Mouse (Mus musculus) kidney, adult 11 months (tissue): Measurements from ENCODE around the gene Glb1l.
"Not testable (repeated sequence)": the region's sequence is repeated elsewhere in the genome, so short reads cannot be mapped to it uniquely, and the experiment has no call there.

Experiments used
- DNase-seq: peaks from one replicate; pipeline ENCODE4 v3.0.0; 2022

Gene Glb1l

DNA sequence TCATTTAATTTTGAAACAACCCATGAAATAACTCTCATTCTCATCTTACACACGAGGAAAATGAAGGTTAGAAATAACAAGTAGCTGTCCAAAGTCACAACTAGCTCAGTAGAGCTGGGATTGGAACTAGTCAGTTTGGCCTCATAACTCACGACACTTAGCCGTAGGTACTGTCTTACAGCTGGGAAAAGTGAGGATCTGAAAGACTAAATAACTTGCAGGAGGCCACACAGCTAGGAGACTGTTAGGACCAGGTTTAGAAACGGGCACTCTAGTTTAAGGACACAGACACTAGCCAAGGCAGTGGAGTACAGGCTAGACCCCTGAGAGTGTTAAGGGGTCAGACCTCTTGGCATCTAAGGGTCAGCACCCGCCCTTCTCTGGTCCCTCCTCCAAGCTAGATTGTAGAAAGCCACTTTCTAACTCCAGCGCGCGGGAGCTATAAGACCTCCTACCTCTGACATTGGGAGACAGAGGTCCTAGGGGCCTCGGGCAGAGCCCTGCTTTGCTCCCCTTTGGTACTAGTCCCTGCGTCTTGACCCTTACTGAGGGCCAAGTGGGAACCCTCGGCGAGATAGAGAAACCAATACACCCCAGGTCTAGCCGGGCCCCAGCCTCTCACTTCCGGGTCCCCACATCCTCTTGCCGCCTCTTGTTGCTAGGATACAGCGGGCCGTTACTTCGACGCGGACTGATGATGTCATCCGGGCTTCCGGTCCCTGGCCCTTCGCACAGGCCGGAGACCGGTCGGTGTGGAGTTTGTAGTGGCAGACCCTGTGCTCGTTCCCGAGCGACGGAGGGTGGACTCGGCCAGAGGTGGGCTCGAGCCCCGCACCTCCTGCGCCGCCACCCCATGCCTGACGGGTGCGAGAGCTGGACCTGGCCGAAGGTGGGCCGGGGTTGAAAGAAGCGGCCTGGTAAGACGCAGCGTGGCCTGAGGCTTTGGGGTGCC is at the start of gene Glb1l, which contains the start of gene Stk16:
Glb1l (minus strand) TSS at position 678 of the 952 bp plus-strand sequence.
Stk16 (plus strand) TSS at position 703 of the 952 bp plus-strand sequence.
- DNase-seq, result peak; percentile 95

DNA sequence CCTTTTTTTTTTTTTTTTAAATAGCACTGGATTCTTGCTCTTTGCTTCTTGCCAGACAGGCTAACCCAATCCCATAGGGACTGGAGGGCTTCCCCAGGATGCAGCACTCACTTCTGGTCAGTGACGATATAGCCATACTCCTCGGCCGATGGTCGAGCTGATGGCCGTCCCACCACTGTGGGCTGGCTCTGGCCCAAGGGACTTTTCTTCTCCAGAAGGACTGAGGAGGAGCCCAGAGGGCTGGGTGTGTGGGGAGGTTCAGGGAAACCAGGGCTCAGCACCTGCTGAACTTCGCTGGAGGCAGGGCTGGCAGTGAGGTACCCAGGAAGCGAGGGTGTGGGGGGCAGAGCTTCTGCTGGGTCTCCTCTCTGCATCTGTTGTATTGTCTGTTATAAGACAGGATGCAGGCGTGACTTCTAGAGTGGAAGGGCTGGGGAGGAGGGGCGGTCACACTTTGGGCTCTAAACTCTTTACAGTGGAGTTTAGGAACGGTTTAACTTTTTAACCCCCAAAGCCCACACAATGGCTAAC is 45.0 kb upstream of the Glb1l start:
- no peak for DNase-seq

DNA sequence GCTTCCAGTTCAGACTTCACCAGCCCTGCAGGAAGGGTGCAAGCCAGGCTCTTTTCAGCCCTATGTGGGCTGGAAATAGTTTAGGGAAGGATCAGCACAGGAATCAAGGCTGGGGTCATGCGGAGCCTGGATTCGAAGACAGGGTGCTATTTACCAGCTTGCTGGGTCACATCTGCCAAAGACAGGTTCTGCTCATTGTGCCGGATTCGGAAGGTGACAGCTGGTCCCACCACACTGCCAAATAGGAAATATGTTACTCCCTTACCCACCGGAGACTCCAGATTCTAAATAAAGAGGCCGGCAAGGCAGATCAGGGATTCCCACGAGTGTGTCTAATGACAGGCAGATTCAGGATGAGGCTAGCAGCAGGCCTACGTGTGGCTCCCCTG is 44.0 kb upstream of the Glb1l start:
- DNase-seq, result no peak

DNA sequence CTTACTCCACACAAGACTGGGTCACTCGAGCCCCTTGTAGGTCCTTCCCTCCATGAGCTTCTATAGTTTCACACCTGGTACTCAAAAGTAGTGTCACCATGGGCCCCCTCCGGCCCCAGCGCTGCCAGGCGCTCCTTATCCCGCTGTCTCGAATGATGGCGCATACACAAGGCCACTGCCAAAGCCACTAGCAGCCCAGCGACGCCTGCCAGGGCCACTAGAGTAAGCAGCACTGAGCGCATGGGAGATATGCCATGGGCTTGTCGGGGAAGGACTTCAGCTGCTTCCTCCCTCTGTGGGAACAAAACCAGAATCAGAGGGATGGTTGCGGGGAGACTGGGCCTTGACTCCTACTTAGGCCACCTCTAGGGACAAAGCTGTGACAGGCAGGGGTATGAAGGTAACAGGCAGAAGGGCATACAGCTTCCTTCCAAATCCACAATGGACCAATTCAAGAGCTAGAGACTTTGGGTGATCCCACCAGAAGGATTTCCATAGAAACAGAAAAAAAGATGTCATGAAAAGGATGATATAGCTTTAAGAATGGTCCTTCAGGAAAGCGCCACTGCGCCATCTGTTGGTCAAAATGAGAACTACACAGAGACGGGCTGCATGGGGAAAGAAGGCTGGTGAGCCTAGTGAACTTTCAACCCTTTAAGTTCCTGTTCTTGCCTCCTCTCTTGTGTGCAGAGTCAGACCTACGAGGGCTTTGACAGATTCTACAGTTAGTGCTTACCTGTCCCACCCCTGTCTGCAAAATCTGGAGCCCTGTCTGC is 43.4 kb upstream of the Glb1l start:
- peak; percentile 66 for DNase-seq

DNA sequence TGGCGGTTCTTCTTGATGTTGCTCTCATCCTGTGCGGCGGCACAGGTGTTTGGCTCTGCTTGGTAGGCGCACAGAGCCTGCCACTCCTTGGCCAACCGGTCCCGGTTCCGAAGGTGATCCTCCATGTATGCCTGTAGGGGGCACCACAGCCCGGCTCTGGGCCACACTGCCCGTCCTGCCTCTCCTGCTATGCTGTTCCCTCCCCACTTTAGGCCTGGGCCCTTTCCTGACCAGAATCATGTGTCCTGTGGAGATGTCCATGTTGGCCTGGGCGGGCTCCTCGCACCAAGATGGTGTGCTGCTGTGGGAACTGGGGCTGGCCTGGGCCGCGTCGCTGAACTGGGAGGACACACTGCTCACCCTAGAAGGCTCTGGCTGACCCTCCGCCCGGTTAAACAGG is 42.4 kb upstream of the Glb1l start:
- DNase-seq, result no peak

DNA sequence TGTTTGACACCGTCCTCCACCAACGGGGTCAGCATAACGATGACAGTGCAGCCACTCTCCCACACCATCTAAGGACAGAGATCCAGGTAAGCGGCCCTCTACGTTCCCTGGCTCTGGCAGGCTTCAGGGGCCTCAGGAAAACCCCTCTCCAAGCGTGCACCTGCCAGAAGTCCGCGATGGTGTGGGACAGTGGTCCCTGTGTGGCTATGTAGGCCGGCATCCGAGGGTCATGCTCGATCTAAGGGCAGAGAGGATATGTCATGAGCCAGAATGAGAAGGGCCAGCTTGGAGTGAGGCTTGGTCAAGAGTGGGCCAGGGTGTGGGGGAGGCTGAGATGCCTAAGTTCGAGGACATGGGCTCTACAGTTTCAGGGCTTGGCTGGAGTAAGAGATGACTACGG is 41.7 kb upstream of the Glb1l start:
- no peak for DNase-seq

DNA sequence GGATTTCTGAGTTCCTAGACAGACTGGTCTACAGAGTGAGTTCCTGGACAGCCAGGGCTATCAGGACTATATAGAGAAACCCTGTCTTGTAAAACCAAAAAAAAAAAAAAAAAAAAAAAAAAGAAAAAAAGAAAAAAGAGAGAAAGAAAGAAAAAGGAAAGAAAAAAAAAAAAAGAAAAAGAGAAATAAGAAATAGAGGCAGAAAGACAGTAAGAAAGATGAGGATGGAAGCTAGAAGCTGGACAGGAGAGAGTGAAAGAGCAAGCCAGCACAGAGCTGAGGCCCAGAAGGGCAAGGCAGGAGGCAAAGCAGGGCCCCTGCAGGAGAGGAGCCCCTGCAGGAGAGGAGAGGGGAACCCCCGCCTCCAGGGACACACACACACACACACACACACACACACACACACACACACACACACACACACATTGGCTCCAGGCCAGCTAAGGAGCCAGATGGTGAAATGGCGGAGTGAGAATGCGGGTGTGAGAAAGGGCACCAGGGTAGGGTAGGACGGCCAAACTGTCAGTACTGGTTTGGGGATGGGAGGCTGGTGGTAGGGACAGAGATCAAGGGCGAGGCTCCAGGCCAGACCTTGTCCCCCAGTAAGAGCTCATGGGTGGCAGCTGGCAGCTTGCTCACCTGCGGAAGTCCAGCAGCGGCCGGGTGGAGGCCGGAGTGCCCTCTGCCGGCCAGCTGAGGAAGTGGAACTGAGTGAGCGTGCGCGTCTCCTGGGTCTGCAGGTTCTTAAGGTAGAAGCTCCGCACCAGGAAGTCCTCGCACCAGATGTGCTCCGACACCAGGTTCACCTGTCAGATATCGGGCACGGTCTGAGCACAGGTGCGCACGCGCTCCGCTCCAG is 40.7 kb upstream of the Glb1l start:
- DNase-seq, result peak; percentile 91

DNA sequence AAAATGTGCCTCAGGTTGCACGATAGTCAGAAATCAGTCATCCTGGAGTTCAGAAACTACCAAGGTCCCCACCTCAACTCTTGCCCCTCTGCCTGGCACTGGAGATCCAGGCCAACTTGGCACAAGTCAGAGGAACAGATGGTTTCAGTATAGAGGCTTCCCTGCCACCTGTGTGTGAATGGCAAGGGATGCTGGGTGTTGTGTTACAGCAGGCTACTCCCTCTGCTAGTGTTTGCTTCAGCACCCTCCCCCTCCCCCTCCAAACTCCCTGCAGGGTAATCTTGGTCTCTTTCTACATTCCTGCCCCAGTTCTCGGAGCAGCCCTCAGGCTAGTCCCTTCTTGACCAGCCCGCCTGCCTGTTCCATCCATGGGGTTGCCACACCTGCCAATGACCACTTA is 39.9 kb upstream of the Glb1l start:
- DNase-seq, result no peak

DNA sequence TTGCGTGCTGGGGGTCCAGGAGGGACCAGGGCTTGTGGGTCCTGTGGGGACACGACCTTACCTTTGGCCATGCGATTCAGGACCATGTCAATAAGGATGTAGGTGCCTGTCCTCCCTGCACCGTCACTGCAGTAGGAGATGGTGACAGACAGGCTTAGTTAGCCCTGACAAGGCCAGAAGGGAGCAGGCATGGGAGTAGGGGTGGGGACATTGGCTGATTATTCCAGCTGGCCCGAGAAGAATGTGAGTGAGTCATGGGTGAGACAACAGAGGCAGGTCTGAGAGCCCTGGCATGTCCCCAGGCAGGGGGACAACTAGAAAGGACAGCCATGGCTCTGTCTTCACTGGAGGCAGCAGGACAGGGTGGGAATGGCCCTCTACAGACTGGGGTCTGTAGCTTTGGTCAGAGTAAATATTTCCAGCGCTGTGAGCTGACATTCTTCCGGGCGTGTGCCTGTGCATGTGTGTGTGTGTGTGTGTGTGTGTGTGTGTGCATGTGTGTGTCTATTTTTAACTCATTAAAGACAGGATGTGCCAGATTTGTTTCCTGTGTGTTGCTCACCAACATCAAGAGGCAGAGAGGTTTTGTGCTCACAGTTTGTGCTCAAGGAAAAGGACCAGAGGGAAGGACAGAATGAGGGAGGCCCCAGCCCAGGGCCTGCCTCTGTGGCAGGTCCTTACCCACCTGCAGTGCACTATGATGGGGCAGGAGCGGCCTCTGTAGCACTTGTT is 37.6 kb upstream of the Glb1l start:
- no peak for DNase-seq

DNA sequence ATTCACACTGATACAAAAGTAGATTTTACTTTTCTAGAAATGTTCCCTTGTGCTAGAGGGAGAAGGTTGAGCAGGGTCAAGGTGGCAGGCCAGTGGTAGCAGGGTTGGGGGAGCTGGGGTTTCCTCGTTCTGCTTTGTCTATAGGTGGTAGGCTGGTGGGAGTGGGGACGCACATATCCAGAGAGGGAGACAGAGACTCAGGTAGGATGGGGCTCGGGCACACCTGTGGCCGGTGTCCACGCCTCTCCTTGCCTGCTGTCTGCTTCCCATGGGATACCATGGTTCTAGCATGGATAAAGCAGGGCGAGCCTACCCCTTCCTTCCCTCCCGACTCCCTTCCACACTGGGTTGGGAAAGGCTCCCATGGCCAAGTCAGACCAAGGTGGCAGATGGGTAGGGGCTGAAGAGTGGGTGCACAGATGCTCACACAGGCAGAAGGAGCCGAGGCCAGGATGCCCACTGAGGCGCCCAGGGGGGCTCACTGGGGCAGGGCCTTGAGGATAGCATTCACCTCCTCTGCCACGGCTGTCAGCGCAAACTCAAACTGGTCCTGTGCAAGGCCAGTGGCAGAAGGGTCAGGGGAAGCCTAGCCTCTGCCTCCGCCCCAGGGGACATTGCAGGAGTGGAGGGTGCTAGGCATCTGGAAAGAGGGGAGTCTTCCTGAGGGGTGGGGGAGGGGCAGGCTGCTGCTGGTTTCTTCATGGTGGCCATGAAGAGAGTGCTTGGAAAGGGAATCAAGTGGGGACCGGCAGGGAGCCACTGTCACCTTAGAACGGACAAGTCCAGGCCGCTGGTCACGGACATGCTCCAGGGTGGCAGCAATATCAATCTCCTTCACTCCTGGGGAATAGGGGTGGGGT is 36.7 kb upstream of the Glb1l start:
- no peak for DNase-seq

DNA sequence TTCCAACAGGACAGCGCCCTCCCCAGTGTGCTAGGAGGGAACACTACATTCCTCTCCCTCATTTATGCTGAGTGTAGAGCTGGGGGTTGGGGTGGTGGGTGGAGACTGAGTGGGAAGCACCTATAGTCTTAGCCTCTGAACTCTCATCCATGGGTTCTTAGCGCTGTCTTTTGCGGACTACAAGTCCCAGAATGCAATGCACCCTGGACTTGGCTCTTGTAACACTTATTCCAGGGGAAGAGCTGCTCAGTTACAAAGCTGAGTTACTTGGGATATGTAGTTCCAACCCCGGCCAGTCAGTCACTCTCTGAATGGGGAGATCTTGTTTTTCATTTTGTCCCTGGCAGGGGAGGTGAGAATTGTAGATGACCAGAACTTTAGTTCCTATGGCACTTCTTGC is 34.2 kb upstream of the Glb1l start:
- peak; percentile 60 for DNase-seq

DNA sequence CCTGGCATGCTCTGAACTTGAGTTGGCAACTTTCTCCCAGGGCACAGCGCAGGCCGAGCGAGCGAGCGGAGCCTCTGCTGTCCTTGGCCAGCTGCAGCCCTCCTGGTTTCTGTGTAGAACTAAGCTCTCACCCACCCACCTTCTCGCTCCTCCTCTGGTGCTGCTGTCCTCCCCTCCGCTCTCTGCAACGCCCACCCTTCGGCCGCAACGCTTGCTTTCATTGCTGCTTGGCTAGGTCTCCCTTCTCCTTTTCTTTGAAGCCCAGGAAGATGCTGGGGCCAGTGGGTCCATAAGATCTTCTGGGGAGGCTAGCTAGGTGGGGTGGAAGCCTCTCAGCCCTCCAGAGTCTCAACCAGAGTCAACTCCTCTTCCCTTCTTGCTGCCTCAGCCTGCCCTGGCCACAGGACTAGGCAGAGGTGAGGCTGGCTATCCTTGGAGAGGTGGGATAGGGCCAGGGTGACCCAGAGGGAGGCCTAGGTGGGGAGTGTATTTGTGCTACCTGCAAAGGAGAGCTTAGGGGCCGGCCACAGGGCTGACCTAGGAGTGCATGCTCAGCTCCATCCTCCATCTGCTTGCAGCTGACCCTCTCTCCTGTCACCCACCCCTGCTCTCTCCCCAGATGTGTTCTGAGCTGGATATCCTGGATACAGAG is 33.7 kb upstream of the Glb1l start:
- no peak for DNase-seq

DNA sequence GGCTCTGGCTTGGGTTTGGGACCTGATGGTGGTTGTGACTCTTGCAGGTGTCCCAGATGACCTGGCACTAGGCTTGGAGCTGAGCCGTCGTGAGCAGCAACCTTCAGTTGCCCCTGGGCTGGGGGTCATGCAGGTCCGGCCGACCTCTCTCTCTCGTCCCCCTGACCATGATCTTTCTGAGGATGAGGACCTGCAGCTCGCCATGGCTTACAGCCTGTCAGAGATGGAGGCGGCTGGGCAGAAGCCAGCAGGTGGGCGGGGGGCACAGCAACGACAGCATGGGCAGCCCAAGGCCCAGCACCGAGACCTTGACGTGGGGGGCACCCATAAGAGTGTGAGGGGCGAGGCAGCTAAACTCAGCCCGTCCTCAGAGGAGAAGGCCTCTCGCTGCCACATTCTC is 32.8 kb upstream of the Glb1l start:
- DNase-seq, result no peak

DNA sequence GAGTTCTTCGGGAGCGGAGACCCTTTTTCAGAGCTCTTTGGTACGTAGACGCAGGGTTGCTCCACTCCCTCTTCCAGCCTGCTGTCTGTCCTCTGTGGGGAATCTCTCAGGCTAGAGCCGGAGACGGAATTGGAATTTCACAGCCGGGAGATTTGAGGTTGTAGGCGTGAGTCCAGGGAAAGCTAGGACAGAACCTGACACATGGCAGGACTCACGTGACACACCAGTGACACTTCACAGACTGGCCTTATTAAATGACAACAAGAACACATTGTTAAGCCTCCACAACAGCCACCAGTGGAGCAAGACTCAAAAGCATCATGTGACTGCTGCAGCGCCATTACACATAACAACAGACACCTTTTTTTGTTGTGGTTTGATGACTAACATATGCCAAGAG is 29.0 kb upstream of the Glb1l start:
- DNase-seq, result no peak

DNA sequence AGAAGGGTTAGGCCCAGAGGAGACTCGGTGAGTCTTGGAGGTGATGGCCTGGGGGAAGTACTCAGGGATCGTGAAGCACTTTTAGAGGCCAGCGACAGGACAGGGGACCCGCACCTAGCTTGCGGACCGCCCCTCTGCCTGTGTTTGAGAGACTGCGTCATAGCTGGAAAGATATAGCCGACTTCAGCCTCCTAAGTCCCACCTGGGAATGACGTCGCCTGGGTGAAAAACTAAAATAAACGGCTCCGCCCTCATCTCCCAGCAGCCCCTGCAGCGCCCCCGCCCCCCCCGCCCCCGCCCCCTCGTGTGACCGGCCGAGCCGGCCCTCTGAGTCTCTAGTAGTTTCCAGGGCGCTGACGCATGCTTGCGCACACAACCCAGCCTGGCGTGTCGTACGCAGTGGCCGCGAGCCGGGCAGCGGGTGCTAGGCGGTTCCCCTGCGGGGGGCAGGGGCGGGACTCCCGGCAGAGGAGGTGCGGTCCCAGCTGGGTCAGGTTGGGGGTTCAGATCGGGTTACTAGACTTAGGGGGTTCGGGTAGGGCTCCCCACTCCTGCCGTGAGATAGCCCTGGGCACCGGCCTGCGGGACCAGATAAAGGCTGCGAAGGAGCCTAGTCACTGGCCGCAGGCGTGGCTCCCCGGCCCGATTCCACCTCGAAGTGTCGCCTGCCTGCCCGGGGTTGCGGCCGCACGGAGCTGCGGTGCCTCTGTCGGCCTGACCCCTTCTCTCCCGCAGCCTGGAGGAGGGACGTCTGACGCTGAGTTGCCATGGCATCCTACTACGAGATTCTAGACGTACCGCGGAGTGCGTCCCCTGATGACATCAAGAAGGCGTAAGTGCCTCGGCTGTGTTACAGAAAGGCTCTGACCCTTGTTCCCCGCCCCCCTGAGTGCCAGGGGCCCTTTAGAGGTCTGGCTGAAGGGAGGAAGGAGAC is 25.8 kb upstream of the Glb1l start, which contains the start of gene Dnajb2:
Dnajb2 (plus strand) TSS at position 290 of the 934 bp plus-strand sequence.
- peak; percentile 94 for DNase-seq

DNA sequence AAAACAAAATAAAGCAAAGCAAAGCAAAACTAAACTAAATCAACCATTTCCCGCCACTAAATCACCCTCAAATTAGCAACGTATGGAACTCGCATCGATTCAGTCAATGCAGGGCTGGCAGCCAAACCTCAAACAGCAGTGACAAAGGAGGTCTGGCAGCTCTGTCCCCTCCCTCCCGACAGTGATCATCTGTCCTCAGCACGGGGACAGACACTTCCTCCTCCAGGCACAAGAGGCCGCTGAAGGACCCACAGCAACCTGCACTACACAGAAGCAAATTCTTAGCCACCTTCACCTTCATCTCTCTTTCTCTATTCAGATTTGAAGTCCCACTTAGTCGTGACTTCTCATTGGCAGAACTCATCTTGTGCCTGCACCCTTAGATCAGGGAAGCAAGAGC is 24.0 kb upstream of the Glb1l start:
- peak; percentile 75 for DNase-seq

DNA sequence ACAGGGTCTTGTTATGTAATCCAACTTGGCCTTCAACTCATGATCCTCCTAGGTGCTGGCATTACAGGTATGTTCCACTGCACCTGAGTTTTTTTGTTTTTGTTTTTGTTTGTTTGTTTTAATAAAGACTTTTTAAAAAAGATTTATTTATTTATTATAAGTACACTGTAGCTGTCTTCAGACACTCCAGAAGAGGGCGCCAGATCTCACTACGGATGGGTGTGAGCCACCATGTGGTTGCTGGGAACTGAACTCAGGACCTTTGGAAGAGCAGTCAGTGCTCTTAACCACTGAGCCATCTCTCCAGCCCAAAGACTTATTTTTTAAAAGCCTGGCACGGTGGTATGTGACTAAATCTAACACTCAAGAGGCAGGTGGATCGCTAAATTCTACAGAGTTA is 21.9 kb upstream of the Glb1l start:
- DNase-seq, result not testable (repeated sequence)

DNA sequence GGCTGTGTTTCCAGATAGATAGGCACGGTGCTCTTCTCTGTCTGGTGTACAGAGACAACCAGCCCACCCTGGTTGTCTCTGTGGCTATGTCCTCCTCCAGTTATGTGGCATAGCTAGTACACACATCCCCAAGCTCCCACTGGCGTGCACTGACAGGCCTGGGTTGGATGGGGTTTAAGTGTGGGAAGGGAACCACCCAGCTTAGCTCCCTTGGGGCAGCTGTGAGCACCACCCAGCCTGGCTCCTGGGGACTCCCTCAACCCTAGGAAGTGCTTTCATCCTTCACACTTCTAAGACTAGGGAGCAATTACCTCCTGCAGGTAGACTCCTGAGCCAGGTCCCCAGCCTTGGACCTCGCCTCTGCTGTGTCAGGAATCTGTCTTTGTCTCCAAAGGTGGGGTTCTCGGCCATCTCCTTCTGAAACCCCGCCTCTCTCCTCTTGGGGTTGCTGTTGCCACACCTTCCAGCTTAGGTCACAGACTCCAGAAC is 21.1 kb upstream of the Glb1l start, which contains the start of gene A630095N17Rik:
A630095N17Rik (minus strand) TSS at position 439 of the 489 bp plus-strand sequence.
- DNase-seq, result no peak

DNA sequence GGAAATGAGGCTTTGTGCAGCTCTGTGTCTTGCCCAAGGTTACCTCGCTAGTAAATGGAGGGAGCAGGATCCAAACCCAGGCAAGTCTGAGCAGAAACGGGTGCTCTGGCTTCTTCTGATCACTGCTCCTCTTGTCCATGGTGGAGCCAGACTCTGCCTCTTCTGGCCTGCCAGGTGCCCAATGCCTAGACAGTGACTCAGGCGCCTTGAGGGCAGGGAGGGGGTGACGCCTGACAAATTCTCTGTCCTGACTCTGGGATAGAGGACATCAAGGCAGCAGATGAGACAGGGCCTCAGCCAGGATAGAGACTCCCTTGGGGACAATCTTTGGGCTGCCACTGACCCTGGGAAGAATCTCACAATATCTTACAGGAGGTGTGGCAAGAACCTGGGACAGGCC is 20.6 kb upstream of the Glb1l start:
- DNase-seq, result no peak
